Mouse (Mus musculus): ENCODE measurements around the gene Prpsap1.

GRCm38 (mm10) chr11:116508689-116509088 is 14.7 kb upstream of the Prpsap1 start:
- TF ChIP-seq CTCF (IDR thresholded peaks at IDR 0.05; ENCODE audit: borderline replicate concordance, extremely low read depth, insufficient read depth, insufficient read length) (no peak), POLR2A (IDR thresholded peaks at IDR 0.05; ENCODE audit: borderline replicate concordance, extremely low read depth, insufficient read depth, insufficient read length, poor library complexity, severe bottlenecking) (no peak)
